Mouse (Mus musculus): ENCODE results near the gene Lmf1.

DNA sequence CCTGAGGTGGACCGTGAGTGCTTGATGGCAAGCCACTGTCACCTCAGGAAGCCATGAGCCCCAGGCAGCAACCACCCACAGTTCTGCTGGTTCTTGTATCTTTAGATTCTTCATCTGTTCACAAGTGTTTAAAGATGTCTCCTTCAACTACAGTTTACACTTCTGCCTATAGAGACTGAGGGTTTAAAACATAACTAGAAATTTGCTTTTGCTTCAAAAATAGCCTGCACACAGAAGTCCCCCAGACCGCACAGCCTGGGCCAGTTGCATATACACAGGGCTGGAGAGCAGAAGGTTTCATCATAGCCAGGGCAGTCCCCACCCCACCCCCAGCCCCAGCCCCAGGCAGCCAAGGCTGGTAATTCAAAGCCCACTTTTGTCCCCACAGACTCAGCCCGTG lies 65.9 kb downstream of the Lmf1 start:
- TF ChIP-seq CTCF (IDR thresholded peaks at IDR 0.05; ENCODE audit: borderline replicate concordance, insufficient read depth, low read length) = no peak
- TF ChIP-seq POLR2A (IDR thresholded peaks at IDR 0.05; ENCODE audit: low read depth, low read length) = no peak

All from embryonic fibroblast, embryonic 13.5 days (primary cell).